Mouse (Mus musculus): ENCODE results near the gene Pigc.

DNA sequence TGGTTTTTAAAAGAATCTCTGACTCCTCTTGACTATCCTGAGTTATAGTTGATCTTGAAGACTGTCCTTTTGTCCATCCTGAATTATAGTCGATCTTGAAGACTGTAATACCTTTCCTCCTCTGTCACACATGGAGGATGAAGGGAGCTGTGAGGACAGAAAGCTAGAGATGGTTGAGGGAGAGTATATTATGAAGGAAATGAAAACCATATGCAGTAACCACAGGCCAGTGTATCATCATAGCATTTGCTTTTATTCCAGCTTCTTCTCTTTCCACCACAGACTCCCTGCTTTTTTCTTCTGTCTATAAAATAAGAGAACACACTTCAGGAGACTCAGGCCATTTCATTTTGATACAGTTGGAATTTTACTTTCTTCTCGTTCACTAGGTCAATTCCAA is 11.1 kb downstream of the Pigc start:
- TF ChIP-seq POLR2A (IDR thresholded peaks at IDR 0.05; ENCODE audit: borderline replicate concordance, low read depth, low read length): no peak
- TF ChIP-seq CTCF (IDR thresholded peaks at IDR 0.05; ENCODE audit: low read depth, low read length): no peak
